Mouse (Mus musculus): Measurements from ENCODE around the gene Znhit6.

DNA sequence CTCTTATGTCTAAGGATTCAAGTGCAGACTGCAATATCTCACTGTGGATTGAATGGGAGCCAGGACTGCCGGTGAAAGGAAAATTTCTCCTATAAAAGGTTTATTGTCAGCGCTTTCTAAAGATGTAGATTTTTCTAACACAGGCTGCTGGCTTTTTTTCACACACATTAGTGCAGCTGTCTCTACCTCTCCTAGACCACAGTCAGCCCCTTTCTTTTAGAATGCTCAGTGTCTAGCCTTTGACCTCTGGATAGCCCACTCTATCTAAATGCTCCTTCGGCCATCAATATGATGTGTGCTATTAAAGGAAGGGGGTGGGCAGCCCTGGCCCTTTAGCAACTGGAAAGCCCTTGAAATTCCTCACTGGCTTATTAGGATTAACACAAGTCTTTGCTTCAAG is 70.0 kb downstream of the Znhit6 start:
- TF ChIP-seq USF1 (IDR thresholded peaks at IDR 0.05; ENCODE audit: low read depth, low read length) (no peak), POLR2A (IDR thresholded peaks at IDR 0.05; ENCODE audit: low read depth, low read length) (no peak), CTCF (conservative IDR thresholded peaks at IDR 0.05 in 1 of 2, IDR thresholded peaks at IDR 0.05 in 1 of 2; ENCODE audit: low read depth in 2 of 2, low read length in 2 of 2) (no peak), RCOR1 (conservative IDR thresholded peaks at IDR 0.05; ENCODE audit: low read depth, low read length) (no peak), MAFK (IDR thresholded peaks at IDR 0.05; ENCODE audit: insufficient replicate concordance, low read length) (no peak), POLR2AphosphoS2 (IDR thresholded peaks at IDR 0.05; ENCODE audit: low read depth, low read length) (no peak)
